Mouse (Mus musculus) testis, postnatal 14 days (tissue): ENCODE measurements around the gene Ptprc.

Experiments used
- DNase-seq: peaks from one replicate; pipeline ENCODE4 v3.0.0; 2021; ENCODE audit warnings: low spot score

Gene Ptprc

DNA sequence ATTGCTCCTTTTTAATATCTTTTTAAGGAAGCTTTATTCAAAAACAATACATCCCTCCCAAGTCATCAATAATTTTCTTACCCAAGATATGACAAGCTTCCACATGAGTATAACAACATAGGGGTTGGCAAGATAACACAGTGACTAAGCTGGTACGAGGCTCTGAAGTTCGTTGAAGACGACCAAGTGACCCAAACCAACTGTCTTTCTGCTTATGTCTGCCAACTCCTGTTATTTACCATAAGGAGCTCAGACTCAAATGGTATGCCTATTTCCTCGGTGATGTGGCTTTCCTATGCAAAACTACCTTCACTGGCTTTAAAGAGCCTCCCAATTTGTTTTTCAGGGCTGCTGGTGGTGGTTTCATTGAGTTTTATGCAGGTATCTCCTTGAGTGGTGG is at the start of gene Ptprc:
Ptprc (minus strand) TSS at position 215 of the 400 bp plus-strand sequence.
- no peak for DNase-seq

DNA sequence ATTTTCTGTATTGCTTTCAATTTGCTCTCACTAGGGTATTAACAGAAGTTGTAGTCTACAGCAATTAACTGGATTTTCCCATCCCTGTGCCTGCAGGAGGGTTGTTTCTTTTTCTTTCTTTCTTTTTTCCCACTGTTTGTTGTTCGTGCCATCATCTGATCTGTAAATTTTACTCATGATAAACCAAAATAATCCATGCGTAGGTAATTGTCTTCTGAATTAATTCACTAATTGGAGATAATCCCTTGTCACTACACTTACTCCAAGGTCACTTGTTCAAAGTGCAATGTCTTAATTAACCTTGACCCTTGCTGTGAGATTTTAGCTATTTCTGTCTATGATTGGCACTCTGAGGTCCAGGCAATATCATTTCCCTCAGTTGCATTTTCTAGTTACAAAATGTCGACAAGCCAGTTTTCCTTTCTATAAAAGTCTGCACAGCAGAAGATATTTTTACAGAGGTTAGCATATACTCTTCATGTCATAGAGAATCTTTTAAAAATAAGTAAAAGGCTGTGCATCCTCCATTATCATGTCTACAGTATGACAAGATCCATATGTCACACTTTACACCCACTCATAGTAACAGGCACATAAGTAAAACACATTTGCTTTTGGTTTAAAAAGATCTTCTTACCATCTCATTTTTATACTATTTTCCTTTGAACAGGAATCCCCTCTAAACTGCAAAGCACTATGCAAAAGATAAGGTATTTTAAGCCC is 39.4 kb upstream of the Ptprc start:
- no peak for DNase-seq

DNA sequence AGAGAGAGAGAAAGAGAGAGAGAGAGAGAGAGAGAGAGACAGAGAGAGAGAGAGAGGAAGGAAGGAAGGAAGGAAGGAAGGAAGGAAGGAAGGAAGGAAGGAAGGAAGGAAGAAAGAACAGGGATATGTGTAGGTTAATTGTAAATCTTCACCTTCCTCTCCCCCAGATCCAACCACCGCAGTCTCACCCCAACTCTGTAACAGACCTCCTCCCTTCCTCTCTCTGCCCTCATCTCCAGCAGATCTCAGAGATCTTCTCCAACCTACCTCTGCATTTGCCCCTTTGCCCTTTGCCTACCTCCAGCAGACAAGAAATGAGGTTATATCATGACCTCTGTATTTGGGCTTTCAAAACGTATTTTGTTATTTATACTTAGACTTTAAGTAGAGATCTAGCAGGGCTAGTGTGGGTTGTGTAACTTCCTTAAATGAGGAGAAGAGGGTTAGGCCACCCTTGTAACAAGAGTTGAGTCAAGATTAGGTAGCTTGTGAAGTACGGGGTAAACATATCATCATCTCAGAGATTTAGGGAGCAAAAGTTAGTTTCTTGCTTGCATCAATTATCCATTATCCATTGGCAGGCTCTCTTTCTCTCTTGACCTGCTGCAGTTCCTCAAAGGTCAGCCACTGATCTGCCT is 35.0 kb upstream of the Ptprc start:
- no peak for DNase-seq

DNA sequence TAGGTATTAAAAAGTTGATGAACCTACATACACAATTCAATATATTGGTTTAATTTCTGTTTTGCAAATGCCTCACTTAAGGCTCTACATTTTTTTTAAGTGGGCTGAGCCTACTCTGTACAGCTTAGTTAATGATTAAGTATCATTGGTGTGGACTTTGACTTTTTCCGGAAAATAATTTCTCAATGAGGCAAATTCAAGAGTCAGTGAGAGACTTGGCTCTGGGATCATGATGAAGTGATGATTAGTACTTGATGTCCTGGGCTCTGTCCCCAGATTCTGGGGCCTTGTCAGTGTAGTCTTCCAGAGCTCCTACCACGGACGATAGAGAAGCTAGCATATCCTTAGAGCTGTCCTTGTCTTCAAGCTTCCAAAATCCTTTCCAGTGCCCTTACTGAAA is 34.2 kb upstream of the Ptprc start:
- DNase-seq = no peak

DNA sequence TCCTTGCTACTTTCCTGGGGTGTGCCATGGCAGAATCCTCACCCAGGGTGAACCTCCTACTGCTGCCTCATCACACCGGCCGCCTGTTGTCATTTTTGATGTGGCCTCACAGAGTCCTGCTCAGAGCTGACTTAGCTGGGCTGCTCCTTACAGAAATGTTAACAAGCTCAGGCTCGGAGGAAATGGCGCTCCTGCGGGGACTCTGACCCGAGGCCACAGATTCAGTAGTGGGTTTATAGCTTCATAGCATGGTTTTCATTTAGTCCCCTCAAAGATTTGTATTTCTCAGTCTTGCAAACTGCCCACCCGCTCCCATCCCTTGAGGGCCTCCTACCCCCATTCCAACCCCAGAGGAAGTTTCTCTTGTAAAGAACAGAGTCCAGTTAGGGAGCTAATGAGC is 30.5 kb upstream of the Ptprc start:
- no peak for DNase-seq

GRCm38 (mm10) chr1:138191689-138192508 is 16.4 kb upstream of the Ptprc start:
- DNase-seq = no peak

DNA sequence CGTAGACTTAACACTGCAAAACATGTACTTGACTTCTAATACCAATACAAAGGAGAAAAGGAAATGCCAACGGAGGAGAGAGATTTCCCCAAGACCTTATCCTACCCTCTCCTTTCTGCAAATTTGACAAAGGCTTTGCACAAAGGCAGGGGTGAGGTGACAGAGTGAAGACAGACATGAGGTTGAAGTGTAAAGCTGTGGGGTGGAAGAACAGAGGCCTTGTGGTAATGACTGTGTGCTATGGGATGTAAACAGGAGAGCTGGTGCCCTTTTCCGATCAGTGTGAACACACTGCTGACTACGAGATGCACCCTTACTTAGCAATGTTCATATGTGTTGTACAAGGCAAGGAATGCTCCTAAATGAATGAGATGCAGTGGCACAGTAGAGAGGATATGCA is 12.6 kb upstream of the Ptprc start:
- no peak for DNase-seq

- no peak for DNase-seq
Observed at GRCm38 (mm10) chr1:138185904-138186303, 10.4 kb upstream of the Ptprc start.

DNA sequence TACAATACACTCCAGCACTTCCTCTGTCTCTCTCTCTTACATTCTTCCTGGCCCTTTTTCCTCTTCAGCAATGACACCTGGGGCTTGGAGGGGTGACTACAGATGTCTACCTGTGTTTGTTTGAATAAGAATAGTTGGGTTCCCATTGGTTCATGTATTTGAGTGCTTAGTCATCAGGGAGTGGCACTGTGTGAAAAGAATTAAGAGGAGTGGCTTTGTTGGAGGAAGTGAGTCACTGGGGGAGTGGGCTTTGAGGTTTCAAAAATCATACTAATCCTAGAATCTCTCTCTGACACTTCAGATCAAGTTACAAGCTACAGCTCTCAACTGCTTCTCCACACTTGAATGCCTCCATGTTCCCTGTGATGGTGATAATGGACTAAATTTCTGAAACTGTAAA is 4.6 kb upstream of the Ptprc start:
- no peak for DNase-seq

DNA sequence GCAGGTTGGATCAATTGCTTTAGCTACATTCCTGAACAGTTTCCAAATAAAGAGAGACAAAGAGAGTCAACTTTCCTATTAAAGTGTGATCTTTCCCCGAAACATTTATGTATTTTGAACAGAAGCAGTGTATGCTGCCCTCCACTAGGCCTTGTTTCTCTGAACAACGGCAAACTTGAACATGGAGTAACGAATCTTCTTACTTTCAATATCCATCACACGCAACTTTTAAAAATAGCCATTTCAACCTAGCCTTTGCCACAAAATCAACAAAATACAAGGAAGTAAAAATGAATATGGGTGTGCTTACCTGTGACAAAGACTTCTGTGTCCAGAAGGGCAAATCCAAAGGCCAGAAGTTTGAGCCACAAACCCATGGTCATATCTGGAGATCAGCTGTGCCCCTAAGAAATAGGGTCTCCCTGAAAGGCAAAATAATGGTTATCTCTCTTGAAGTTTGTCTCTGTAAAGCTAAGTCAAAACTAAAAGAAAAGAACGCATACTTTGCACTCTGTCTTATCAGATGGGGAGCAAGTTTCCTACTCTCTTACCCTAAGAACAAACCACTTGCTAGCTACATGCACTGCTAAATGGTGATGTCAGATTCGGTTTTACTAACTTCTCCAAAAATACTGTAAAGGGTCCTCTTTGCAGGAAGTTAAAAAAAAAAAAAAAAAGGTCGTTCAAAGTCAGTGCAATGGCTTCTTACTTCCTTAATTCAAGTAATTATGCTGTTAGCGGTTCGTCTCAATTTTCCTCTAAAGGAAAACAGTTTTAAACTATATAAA is 609 bp downstream of the Ptprc start:
- no peak for DNase-seq

- DNase-seq = no peak
Observed at GRCm38 (mm10) chr1:138174143-138174542, 1.4 kb downstream of the Ptprc start.

DNA sequence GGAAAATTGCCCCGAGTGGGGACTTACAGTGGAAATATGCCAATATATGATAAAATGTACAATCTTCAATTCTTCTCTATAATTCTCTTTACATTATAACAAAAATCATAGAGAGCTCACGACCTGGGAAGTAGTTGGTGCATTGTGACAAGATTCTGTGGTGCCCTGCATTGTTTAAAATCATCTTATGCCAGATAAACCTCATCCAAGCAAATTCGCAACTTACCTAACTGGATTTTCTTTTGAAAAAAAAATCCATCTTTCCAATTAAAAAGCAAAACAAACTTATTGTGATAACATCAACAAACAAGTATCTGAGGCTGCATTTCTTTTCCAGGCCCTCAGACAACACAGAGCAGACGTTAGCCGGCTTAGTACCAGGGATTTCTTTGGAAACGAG is 1.8 kb downstream of the Ptprc start:
- no peak for DNase-seq

GRCm38 (mm10) chr1:138172547-138172946 is 3.0 kb downstream of the Ptprc start:
- no peak for DNase-seq

DNA sequence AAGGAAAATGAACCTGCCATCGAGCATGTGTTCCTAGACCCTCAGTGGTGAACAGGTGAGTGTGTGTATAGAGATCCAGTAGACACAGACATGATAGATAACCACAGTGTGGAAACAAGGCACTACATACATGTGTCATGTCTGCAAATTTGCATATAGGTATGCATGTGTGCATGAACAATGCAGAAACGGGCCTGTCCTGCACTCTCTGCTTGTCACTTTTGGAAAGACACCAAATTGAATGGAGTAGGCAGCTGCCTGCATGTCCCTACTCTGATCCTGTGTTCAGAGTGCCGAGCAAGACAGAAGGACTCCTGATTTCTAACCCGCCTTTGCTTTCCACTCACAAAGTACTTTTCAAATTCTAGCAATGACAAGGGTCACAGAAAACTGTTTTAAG is 3.4 kb downstream of the Ptprc start:
- DNase-seq = no peak

- no peak for DNase-seq
Observed at GRCm38 (mm10) chr1:138166233-138166771, 9.2 kb downstream of the Ptprc start.

- DNase-seq = no peak
Observed at GRCm38 (mm10) chr1:138162638-138163037, 12.9 kb downstream of the Ptprc start.

DNA sequence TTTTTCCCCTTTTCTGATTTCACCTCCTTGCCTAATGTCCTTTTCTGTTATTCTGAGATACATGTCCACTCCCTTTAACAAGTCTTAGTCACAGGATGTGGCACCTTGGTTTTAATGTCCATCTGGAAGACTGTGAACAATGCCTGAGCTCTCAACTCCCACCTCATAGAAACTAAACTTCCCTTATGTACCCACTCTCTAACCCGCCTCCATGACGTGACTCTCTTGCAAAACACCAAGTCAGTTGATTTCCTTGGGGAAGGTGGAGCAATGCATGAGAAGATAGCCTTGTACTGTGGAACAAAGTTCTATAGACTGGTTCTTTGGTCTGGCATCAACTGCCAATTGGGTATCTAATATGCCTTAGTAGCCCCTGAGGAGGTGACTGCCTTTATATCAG is 16.6 kb downstream of the Ptprc start:
- DNase-seq = no peak

GRCm38 (mm10) chr1:138158236-138158635 is 17.3 kb downstream of the Ptprc start:
- DNase-seq = no peak

DNA sequence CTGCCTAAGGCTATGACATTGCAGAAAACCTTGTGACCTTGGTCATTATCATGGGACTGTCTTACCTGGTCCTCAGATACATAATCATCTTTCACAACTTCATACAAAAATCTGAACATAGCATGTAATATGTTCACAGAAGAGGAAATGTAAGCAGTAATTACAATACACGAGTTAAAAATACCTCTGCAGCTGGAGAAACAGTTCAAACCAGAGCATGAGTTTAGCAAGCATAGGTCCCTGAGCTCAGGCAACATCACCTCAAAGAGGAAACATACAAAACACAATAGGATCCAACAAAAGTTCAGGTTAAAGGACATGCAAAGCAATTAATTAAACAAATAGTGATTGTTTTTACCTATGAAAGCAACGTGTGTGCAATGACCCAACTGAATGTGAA is 17.8 kb downstream of the Ptprc start:
- DNase-seq = no peak

DNA sequence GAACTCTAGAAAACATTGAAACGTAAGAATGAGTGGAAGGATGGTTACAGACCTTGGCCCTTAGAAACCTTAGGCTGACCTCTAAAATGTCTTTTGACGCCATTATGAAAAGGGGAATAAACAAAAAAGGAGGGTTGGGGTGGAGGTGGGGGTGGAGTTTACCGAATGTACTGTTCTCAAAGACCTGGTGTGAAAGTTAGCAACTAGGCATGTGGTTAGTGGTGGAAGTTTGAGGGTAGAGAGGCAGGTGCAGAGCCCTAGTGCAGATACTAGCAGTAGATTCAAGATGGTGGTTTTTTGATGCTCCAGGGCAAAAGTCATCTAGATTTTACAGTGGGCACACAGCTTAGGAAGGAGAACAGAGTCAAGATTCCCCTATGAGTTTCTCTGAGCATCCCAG is 18.5 kb downstream of the Ptprc start:
- DNase-seq = no peak

DNA sequence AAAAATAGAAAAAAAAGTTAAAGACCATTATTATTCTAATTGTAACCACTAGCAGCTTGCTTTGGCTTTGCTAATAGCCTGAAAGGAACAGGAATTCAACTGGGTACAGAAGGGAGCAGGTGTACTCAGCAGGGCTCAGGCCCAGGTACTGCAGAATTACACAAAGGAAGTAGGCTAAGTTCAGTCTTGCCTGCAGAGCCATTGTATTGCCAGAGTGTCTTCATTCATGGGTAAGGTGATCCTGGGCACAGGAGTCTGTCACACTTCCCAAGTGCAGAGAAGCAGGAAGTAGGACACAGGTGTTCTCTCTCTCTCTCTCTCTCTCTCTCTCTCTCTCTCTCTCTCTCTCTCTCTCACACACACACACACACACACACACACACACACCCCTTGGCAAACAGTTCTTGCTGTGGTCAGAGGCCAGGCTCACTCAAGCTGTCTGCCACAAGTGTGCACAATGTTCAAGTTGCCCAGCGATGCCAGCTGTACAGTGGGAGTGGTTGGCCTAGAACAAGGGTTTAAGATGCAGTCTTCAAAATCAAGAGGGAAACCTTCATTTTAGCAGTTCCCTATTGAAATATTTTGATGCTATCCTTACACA is 21.2 kb downstream of the Ptprc start:
- DNase-seq = no peak

GRCm38 (mm10) chr1:138153126-138153525 is 22.4 kb downstream of the Ptprc start:
- no peak for DNase-seq
